Mouse (Mus musculus) CH12.LX (cell line): ENCODE data around the gene Nudt19.

Experiments
- CTCF ChIP-seq, 2 experiments: IDR thresholded peaks in 1 of 2; conservative IDR thresholded peaks in 1 of 2; 2 replicates each; pipeline ENCODE4 v1.5.1; 2011 to 2012; ENCODE audit warnings: low read depth in 2 of 2, low read length in 2 of 2, improper control_type of control experiment in 1 of 2, inconsistent platforms in 1 of 2, mild to moderate bottlenecking in 1 of 2, moderate library complexity in 1 of 2
- EP300 ChIP-seq: IDR thresholded peaks from 2 replicates; pipeline ENCODE4 v1.6.1; 2011; ENCODE audit warnings: low read length, improper control_type of control experiment
- MEF2A ChIP-seq: IDR thresholded peaks from 2 replicates; pipeline ENCODE4 v1.6.1; 2014; ENCODE audit warnings: low read depth, mild to moderate bottlenecking, inconsistent platforms, low read length, improper control_type of control experiment, borderline replicate concordance
- NRF1 ChIP-seq: IDR thresholded peaks from 2 replicates; pipeline ENCODE4 v1.6.1; 2014; ENCODE audit warnings: low read depth, mild to moderate bottlenecking, inconsistent platforms, low read length, improper control_type of control experiment, moderate library complexity
- POLR2A ChIP-seq: IDR thresholded peaks from 2 replicates; pipeline ENCODE4 v1.6.1; 2011; ENCODE audit warnings: low read depth, mild to moderate bottlenecking, improper control_type of control experiment, low read length
- USF1 ChIP-seq: IDR thresholded peaks from 2 replicates; pipeline ENCODE4 v1.6.1; 2014; ENCODE audit warnings: low read depth, mild to moderate bottlenecking, inconsistent platforms, low read length, improper control_type of control experiment
- ZC3H11A ChIP-seq: IDR thresholded peaks from 2 replicates; pipeline ENCODE4 v1.6.1; 2012; ENCODE audit warnings: low read depth, mild to moderate bottlenecking, inconsistent platforms, low read length, improper control_type of control experiment

GRCm38 (mm10) chr7:35558681-35559080 is 2.6 kb upstream of the Nudt19 start:
- TF ChIP-seq CTCF (conservative IDR thresholded peaks at IDR 0.05 in 1 of 2, IDR thresholded peaks at IDR 0.05 in 1 of 2; ENCODE audit: low read depth in 2 of 2, low read length in 2 of 2) (no peak), MEF2A (no peak), POLR2A (no peak), ZC3H11A (no peak), EP300 (no peak), USF1 (no peak), NRF1 (no peak)
